Mouse (Mus musculus) gonadal fat pad, adult 2 months (tissue): Measurements from ENCODE around the gene Stard3. TPM values are rescaled to one million over a fixed set of nuclear protein-coding genes. Genes with fewer than 3 reads are reported as not detected.

ENCODE experiments used
- DNase-seq: peaks from one replicate; pipeline ENCODE4 v3.0.0-alpha.2; 2012; ENCODE audit warnings: low read depth
- polyA plus RNA-seq: library from polyadenylated mRNA; depleted of rRNA; stranded (reverse); fragments of >200 nt; gene quantifications from 2 replicates; pipeline ENCODE4 v1.2.3, GENCODE M21; 2012

Gene Stard3
- polyA plus RNA-seq, 1 experiment = 80.9 TPM

DNA sequence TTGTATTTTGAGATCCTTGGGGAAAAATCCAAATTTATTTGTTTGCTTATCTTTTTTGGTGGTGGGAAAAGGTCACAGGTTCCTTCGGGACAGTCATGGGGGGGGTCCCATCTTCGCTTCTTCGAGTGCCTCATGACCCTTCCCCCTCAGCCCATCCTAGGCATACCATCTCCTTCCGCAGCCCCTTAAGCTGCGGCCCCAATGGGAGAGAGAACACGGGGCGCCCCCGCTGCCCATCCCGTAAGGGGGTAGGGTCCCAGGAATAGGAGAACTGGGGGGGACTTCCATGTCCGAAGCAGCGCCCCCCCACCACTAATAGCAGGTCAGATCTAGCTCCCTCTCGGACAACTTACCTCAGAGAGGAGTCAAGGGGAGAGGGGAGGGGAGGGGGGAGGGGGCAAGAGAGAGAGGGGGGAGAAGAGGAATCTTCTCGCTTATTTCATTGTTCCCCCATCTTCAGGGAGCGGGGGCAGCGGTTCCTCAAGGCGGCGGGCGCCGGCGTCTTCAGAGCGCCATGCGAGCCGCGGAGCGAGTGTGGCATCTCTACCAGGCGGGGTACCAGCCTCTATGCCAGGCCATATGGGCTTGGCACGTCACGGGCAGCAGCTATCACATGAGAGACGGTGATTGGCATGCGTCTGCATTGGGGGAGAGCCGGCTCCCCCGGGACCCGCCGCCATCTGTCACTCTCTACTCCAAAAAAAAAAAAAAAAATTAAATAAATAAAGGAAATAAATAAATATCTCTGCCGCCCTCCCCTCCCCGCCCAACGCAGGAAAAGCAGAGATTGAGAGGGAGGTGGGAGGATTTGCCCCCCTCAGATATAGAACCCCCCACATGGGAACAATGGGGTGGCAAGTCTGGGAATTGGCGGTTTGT is 28.8 kb upstream of the Stard3 start, which contains the start of gene Neurod2:
Neurod2 (minus strand) TSS at position 568 of the 879 bp plus-strand sequence.
- DNase-seq = no peak

DNA sequence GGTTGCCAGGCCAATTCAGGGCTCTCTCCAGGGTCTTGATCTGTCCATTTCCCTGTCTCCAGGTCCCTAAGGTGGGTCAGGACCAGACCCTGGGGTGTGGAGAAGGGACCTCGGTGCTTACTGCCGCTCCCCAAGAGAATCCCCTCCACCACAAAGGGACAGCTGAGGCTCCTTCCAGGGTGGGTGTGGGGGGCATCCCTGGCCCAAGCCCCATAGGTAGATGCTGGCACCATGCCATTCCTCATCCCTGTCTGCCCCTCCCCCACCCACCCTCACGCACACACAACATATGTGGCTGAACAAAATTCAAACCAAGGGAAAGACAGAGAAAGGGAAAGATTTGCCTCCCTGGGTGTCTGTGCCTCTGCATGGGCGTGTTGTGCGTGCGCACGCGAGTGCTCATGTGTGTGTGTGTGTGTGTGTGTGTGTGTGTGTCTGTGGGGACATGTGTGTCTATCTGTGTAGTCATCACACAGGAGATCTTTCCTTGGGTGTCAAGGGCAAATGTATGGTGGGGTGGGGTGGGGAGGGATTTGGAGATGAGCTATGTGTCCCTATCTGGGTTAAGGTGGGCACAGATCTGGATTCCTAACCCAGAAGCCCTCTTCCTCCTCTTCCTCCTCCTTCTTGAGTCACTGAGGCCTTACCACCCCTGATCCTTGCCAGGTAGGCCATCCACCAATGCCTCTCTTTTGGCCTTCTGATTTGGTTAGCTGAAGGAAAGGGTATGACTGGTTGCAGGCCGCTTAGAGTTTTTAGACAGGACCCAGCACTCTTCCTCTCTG is 28.0 kb upstream of the Stard3 start:
- no peak for DNase-seq

GRCm38 (mm10) chr11:98330745-98331204 is 27.4 kb upstream of the Stard3 start:
- DNase-seq = no peak

DNA sequence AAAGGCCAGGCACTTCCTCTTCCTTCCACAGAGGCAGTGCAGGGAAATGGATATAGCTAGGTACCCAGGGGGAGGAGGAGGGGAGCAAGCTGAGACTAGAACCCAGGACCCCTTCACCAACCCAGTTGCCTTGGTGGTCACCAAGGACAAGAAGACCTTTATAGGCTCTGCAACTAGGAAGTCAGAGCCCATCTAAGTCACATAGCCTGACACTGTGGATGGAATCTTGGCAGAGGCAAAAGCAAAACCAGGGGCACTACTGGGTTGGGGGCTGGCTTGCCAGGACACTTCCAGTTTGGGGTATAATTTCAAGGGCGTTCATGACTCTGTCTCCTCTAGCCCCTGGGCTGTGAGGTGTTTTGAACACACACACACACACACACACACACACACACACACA is 26.8 kb upstream of the Stard3 start:
- DNase-seq = no peak

DNA sequence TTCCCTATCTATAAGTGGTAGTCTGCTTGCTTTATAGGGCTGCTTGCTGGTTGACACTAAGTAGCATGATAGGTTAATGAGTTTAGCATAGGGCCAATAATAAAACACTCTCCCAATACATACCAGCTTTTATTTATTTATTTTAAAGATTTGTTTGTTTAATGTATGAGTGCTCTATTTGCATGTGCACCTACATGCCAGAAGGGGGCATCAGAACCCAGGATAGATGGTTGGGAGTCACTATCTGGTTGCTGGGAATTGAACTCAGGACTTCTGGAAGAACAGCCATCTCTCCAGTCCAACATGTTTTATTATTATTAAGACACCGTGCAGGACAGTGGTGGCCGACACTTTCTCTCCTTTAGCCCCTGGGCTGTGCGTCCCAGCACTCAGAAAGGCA is 26.0 kb upstream of the Stard3 start:
- DNase-seq = no peak

DNA sequence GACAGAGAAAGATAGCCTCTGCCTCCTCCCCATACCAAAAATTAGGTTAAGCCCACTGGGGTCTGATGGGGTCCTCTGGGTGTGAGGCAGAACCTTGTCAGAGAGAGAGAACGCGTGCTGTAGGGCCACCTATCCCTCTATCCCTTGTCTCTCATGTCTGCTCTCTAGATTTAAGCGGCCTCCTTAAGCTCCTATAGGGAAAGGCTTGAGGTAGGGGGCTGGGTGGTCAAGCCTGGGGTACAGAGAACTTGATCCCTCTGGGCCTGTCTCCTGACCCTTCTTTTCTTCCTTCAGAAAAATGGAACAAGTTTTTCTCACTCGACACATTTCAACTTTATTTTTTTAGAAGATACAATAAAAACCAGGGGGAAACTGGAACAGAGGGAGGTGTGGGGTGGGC is 25.3 kb upstream of the Stard3 start:
- DNase-seq = no peak

DNA sequence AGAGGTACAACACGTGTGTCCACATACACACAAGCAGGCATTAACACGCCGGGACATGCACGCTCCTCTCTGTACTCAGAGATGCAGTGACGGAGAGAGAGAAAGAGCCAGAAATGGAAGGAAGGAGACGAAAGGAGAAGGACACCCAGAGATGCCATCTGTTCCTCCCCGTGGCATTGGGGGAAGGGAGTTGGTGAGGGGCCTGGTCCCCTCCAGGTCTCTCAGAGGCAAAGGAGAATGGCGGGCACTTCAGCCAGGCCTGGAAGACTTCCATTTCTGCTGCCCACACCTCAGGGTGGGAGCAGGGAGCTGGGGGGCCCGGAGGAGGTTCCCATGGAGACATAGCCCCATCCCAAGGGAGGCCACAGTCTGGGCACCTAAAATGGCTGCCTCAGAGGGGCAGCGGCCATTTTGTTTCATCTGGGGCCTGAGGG is 24.9 kb upstream of the Stard3 start:
- DNase-seq = no peak

DNA sequence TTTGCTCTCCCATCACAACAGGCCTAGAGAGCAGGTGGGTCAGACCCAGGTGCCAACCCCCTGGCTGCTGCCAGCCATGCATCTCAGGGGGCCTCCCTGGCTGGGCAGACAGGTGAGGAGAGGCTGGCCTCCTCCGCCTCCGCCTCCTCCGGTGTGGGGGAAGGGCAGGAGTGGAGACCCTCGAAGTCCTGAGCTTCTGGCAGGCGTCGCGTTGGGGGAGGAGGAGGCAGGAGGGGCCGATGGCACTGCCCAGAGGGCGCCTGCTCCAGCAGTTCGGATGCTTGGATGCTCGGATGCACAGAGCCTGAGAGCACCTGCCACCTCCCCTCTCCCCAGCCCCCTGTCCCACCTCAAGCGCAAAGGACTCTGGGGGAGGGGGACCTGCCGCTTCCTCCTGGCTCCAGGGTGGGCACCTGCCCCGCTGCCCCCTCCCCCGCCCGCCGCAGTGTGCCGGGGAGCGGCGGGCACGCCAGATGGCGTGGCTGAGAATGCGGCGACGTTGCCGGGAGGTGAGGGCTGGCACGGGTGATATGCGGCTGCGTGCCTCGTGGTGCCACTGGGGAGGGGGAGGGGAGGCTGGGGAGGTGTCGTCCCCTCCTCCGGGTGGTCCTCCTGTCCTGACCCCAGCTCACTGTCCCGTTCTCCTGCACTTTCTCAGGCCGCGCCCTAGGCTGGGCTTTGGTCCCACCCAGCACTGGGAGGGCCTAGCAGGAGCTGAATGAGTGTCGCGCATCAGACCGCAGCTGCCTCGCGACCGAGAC is 24.0 kb upstream of the Stard3 start:
- no peak for DNase-seq

DNA sequence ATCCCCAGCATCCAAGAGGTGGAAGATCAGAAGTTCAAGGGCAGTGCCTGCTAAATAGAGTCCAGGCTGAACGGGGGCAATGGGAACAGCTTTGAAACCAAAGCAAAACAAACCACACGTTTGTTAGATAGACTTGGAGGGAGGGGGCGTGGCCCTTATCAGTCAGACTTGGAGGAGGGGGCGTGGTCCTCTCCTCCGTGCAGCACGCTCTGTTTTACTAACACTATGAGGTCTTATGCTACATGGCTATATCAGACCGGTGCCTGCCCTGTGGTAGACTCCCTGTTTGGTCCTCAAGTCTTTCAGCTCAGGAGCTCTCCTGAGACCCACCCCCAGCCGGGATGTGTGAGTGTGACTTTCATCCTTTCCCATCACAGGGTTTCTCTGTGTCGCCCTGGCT is 22.9 kb upstream of the Stard3 start:
- no peak for DNase-seq

DNA sequence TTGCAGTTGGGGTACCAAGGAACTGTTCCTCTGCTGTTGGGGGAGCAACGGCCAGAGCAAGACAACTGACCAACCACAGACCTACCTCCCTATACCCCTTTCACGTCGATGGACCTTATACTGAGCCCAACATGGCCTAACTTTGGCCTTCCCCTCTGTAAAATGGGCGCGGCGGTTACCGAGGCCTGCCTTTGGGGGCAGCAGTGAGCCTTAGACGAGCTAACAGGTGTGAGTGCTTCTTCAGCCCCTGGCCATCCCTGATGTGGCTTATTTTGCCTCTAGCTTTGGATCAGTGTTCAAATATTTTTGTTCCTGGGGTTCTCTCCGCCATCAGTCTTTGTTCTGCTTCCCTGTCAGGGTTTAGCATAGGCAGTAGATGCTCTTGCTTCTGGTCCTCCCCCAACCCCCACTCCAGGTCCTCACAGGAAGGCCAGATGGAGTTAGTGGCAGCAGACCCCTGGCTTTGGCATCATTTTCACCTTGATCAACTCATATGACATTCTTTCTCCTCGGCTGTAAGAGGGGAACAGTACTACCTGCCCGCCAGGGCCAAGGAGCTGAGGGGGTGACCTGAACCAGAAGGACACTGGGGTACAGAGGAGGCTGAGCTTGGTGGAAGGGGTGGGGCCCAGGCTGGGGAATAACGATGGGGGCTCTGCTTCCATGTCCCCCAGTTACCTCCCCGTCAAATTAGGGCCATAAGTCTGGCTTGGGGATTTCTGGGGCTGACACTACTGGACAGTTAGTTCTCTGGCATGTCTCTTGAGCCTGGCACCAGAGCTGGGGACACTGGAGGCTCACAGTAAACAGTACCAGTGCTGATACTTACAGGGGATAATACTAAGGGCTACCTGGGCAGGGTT is 21.7 kb upstream of the Stard3 start:
- no peak for DNase-seq

DNA sequence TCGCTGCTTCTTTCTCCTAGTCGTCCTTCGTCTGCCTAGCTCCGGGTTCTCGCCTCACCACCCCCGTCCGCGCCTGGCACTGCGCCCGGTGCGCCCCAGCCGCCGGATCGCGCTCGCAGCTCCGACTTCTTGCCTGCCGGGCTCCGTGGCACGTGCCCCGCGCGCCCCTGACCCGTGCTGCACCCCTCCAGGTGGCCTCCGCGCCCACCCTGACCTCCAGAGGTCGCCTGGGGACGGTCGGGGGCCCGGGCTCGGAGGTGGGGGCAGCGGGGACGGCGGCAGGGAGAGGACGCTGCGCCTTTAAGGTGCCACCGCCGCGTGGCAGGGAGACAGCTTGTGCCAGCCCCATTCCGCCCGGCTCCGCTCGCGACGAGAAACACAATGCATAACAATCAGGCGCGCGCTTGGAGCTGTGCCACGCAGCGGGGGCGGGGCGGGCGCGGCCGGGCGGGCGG is 19.6 kb upstream of the Stard3 start:
- DNase-seq = no peak

- no peak for DNase-seq
Observed at GRCm38 (mm10) chr11:98339071-98339501, 19.1 kb upstream of the Stard3 start.

GRCm38 (mm10) chr11:98339679-98340287 is 18.4 kb upstream of the Stard3 start:
- no peak for DNase-seq

DNA sequence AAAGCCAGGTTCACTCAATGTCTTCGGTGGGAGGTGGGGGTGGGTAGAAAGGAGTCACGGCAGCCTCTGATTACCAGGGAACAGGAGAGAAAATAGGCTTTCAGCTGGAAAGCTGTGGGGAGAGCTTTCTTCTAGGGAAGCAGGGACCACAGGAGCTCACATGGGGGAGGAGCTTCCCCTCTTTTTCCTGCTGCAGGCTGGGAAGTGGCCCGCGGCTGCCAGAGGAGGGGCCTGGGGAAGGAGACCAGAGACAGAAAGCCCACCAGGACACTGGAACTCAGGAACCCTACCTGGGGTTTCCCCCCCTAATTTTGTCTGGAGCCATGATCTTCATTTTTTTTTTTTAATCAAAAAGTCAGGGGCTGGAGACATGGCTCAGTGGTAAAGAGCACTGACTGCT is 17.6 kb upstream of the Stard3 start:
- no peak for DNase-seq

DNA sequence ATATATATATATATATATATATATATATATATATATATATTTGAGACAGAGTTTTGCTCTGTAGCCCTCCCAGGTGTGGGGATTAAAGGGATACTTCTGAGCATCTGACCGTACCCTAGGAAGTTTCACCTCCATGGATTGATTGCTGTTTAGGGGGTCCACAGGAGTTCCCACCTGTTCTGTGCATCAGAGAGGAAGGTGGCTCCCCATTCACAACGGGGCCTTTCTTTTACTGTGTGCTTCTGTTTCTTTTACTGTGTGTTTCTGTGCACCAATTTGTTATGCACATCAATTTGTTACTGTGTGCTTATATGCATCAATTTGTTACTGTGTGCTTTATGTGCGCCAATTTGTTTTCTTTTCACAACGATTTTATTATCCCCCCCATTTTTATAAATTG is 17.0 kb upstream of the Stard3 start:
- DNase-seq = no peak

- DNase-seq = no peak
Observed at GRCm38 (mm10) chr11:98342000-98342945, 15.9 kb upstream of the Stard3 start.

GRCm38 (mm10) chr11:98345253-98345652 is 12.9 kb upstream of the Stard3 start:
- no peak for DNase-seq

- DNase-seq = no peak
Observed at GRCm38 (mm10) chr11:98346168-98346567, 12.0 kb upstream of the Stard3 start.

GRCm38 (mm10) chr11:98347385-98348082 is 10.6 kb upstream of the Stard3 start:
- DNase-seq = no peak
